Mouse (Mus musculus): ENCODE measurements at regions not wholly inside any gene's neighbourhood (a gene's known extent, or its start where the extent isn't known, plus 50 kb on each side); places are given as distances from the start of the nearest gene placed in this dataset.

- H3K36me3 ChIP-seq = no peaks in the 10 kb centered on the region
- H3K4me1 ChIP-seq = 0 out of 2 replicates have a peak, but pooled peaks cover 8% of the 10 kb centered on the region
- no peak overlapping the region for H3K4me2 ChIP-seq
- WGBS = 45% methylated on average over 10 of the region's 10 CpGs
- no peak overlapping the region for H3K27ac ChIP-seq
- ATAC-seq (ENCODE audit: insufficient number of reproducible peaks, low FRiP score, low TSS enrichment, low read depth) = no peak
- H3K9ac ChIP-seq = no peak overlapping the region
- H3K4me3 ChIP-seq = no peak overlapping the region
- peaks cover 3% of the 10 kb centered on the region; the same call in 1 of the 2 replicates for H3K27me3 ChIP-seq
- H3K9me3 ChIP-seq = no peaks in the 10 kb centered on the region
These were observed 213.3 kb upstream of the Spdye4c start for GRCm38 (mm10) chr2:128377680-128378079.

DNA sequence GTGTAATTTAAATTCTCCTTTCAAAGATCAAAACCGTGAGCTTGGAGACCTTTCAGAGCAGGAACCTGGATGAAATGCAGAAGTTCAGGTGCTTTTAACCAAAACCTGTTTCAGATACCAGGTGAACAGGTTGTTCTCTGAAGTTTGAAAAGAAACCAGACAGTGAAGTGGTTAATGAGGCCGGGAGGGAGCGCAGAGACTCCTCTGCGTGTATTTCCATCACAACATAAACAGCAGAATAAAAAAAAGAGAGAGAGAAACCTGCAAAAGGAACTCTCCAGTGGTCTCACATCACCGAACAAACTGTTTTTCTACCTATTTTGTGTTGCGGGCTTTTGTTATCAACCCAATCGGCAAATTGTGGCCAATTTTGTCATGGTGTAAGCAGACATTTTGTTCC lies 212.6 kb upstream of the Spdye4c start:
- Histone ChIP-seq H3K9me3 (no peaks in the 10 kb centered on the region), H3K36me3 (no peaks in the 10 kb centered on the region), H3K27ac (no peak overlapping the region), H3K4me3 (no peak overlapping the region), H3K4me2 (no peak overlapping the region), H3K27me3 (peaks cover 3% of the 10 kb centered on the region; the same call in 1 of the 2 replicates), H3K9ac (no peak overlapping the region), H3K4me1 (0 out of 2 replicates have a peak, but pooled peaks cover 5% of the 10 kb centered on the region)
- WGBS = 73% methylated on average over 7 of the region's 7 CpGs
- ATAC-seq (ENCODE audit: insufficient number of reproducible peaks, low FRiP score, low TSS enrichment, low read depth) = no peak

- Histone ChIP-seq H3K27me3 (peaks cover 3% of the 10 kb centered on the region; the same call in 1 of the 2 replicates), H3K9ac (no peak overlapping the region), H3K9me3 (no peaks in the 10 kb centered on the region), H3K36me3 (no peaks in the 10 kb centered on the region), H3K4me1 (0 out of 2 replicates have a peak, but pooled peaks cover 5% of the 10 kb centered on the region), H3K4me2 (no peak overlapping the region), H3K27ac (no peak overlapping the region), H3K4me3 (no peak overlapping the region)
- ATAC-seq (ENCODE audit: insufficient number of reproducible peaks, low FRiP score, low TSS enrichment, low read depth) = no peak
- WGBS = 76% methylated on average over 8 of the region's 8 CpGs
These were observed 211.9 kb upstream of the Spdye4c start for GRCm38 (mm10) chr2:128379151-128379550.

DNA sequence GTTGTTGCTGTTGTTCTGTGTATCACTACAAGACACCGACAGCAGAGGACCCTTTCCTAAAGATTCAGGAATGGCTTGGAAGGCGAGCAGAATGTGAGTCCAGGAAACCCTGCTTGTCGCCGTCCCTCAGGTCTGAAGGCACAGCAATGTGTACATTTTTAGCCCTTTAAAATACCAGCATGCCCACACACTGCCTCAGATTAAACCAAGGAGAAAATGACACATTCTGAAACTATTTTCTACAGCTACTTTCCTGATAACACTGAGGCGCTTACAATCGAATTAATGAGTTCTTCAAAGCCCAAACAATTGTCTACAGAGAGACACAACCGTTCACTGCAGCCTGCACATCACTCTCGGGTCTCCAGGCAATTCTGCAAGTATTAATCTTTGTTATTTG lies 211.5 kb upstream of the Spdye4c start:
- Histone ChIP-seq H3K9me3 (no peaks in the 10 kb centered on the region), H3K9ac (no peak overlapping the region), H3K4me3 (no peak overlapping the region), H3K4me2 (no peak overlapping the region), H3K36me3 (no peaks in the 10 kb centered on the region), H3K27ac (no peak overlapping the region), H3K4me1 (0 out of 2 replicates have a peak, but pooled peaks cover 5% of the 10 kb centered on the region), H3K27me3 (peaks cover 3% of the 10 kb centered on the region; the same call in 1 of the 2 replicates)
- WGBS = 59% methylated on average over 8 of the region's 8 CpGs
- ATAC-seq (ENCODE audit: insufficient number of reproducible peaks, low FRiP score, low TSS enrichment, low read depth) = no peak

GRCm38 (mm10) chr2:128380581-128380980 lies 210.4 kb upstream of the Spdye4c start:
- H3K4me3 ChIP-seq = no peak overlapping the region
- H3K9me3 ChIP-seq = no peaks in the 10 kb centered on the region
- ATAC-seq (ENCODE audit: insufficient number of reproducible peaks, low FRiP score, low TSS enrichment, low read depth) = no peak
- no peaks in the 10 kb centered on the region for H3K36me3 ChIP-seq
- H3K27me3 ChIP-seq = peaks cover 3% of the 10 kb centered on the region; the same call in 1 of the 2 replicates
- H3K4me2 ChIP-seq = no peak overlapping the region
- 57% methylated on average over 7 of the region's 7 CpGs for WGBS
- 0 out of 2 replicates have a peak, but pooled peaks cover 5% of the 10 kb centered on the region for H3K4me1 ChIP-seq
- H3K27ac ChIP-seq = no peak overlapping the region
- H3K9ac ChIP-seq = no peak overlapping the region

- H3K4me2 ChIP-seq = no peak overlapping the region
- WGBS = 73% methylated on average over 5 of the region's 5 CpGs
- H3K9me3 ChIP-seq = no peaks in the 10 kb centered on the region
- no peak overlapping the region for H3K4me3 ChIP-seq
- ATAC-seq (ENCODE audit: insufficient number of reproducible peaks, low FRiP score, low TSS enrichment, low read depth) = no peak
- H3K9ac ChIP-seq = no peak overlapping the region
- H3K4me1 ChIP-seq = 0 out of 2 replicates have a peak, but pooled peaks cover 5% of the 10 kb centered on the region
- H3K27ac ChIP-seq = no peak overlapping the region
- H3K27me3 ChIP-seq = peaks cover 3% of the 10 kb centered on the region; the same call in 1 of the 2 replicates
- H3K36me3 ChIP-seq = no peaks in the 10 kb centered on the region
These were observed 209.3 kb upstream of the Spdye4c start for GRCm38 (mm10) chr2:128381684-128382205.

GRCm38 (mm10) chr2:128382473-128382872 lies 208.5 kb upstream of the Spdye4c start:
- Histone ChIP-seq H3K4me2 (no peak overlapping the region), H3K27ac (no peak overlapping the region), H3K4me1 (0 out of 2 replicates have a peak, but pooled peaks cover 2% of the 10 kb centered on the region), H3K36me3 (no peaks in the 10 kb centered on the region), H3K27me3 (peaks cover 3% of the 10 kb centered on the region; the same call in 1 of the 2 replicates), H3K9ac (no peak overlapping the region), H3K9me3 (no peaks in the 10 kb centered on the region), H3K4me3 (no peak overlapping the region)
- ATAC-seq (ENCODE audit: insufficient number of reproducible peaks, low FRiP score, low TSS enrichment, low read depth) = no peak
- 75% methylated on average over 4 of the region's 4 CpGs for WGBS

GRCm38 (mm10) chr2:128384612-128385011 lies 206.4 kb upstream of the Spdye4c start:
- ATAC-seq (ENCODE audit: insufficient number of reproducible peaks, low FRiP score, low TSS enrichment, low read depth) = no peak
- Histone ChIP-seq H3K4me1 (peaks cover 7% of the 10 kb centered on the region), H3K4me3 (no peak overlapping the region), H3K9me3 (no peaks in the 10 kb centered on the region), H3K4me2 (no peak overlapping the region), H3K36me3 (no peaks in the 10 kb centered on the region), H3K27ac (no peak overlapping the region), H3K27me3 (peaks cover 3% of the 10 kb centered on the region; the same call in 1 of the 2 replicates), H3K9ac (no peak overlapping the region)
- WGBS = 72% methylated on average over 10 of the region's 10 CpGs

- WGBS = 41% methylated on average over 4 of the region's 4 CpGs
- H3K9ac ChIP-seq = no peak overlapping the region
- ATAC-seq (ENCODE audit: insufficient number of reproducible peaks, low FRiP score, low TSS enrichment, low read depth) = no peak
These were observed 204.0 kb upstream of the Spdye4c start for GRCm38 (mm10) chr2:128386846-128387621.

GRCm38 (mm10) chr2:128387851-128388471 lies 203.0 kb upstream of the Spdye4c start:
- WGBS = 89% methylated on average over 8 of the region's 8 CpGs
- Histone ChIP-seq H3K27ac (no peak overlapping the region), H3K4me2 (no peak overlapping the region), H3K9me3 (no peaks in the 10 kb centered on the region), H3K27me3 (no peaks in the 10 kb centered on the region), H3K4me1 (peaks cover 9% of the 10 kb centered on the region), H3K9ac (no peak overlapping the region), H3K36me3 (no peaks in the 10 kb centered on the region), H3K4me3 (no peak overlapping the region)
- ATAC-seq (ENCODE audit: insufficient number of reproducible peaks, low FRiP score, low TSS enrichment, low read depth) = no peak

More at GRCm38 (mm10) chr2:128386846-128387621, 204.0 kb upstream of the Spdye4c start:
- no peaks in the 10 kb centered on the region for H3K27me3 ChIP-seq
- no peaks in the 10 kb centered on the region for H3K9me3 ChIP-seq
- H3K4me3 ChIP-seq = no peak overlapping the region
- peaks cover 7% of the 10 kb centered on the region for H3K4me1 ChIP-seq
- no peak overlapping the region for H3K4me2 ChIP-seq
- H3K27ac ChIP-seq = no peak overlapping the region
- H3K36me3 ChIP-seq = no peaks in the 10 kb centered on the region

DNA sequence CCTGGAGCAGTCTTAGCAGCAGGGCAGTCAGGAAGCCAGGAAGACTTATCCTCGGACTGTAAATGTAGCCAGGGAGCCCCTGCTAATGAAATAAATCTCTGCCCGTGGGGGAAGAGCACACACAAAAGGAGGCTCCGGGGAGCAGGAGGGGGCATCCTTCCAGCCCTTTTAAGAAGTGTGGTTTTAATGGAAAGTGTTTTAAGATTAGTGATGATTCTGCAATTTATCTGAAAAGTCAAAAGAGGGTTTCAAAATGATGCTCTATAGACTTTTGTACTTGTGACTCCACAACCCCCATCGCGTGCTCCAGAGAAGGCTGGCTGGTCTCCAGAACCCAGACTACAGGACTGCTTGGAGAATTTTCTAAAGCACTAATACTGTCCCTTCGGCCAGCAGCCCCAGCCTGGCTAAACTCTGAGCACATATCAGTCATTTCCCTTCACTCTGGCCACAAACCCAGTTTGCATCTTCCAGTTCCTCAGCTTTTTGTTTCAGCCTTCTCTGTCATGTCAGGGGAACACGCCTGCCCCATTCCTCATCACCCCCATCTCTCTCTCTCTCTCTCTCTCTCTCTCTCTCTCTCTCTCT lies 202.0 kb upstream of the Spdye4c start:
- 21% methylated on average over 7 of the region's 7 CpGs for WGBS
- peaks cover 9% of the 10 kb centered on the region for H3K4me1 ChIP-seq
- H3K9me3 ChIP-seq = no peaks in the 10 kb centered on the region
- no peaks in the 10 kb centered on the region for H3K27me3 ChIP-seq
- H3K4me3 ChIP-seq = no peak overlapping the region
- H3K4me2 ChIP-seq = no peak overlapping the region
- H3K36me3 ChIP-seq = no peaks in the 10 kb centered on the region
- ATAC-seq (ENCODE audit: insufficient number of reproducible peaks, low FRiP score, low TSS enrichment, low read depth) = no peak
- no peak overlapping the region for H3K9ac ChIP-seq
- no peak overlapping the region for H3K27ac ChIP-seq
